In the genomic region with DNA sequence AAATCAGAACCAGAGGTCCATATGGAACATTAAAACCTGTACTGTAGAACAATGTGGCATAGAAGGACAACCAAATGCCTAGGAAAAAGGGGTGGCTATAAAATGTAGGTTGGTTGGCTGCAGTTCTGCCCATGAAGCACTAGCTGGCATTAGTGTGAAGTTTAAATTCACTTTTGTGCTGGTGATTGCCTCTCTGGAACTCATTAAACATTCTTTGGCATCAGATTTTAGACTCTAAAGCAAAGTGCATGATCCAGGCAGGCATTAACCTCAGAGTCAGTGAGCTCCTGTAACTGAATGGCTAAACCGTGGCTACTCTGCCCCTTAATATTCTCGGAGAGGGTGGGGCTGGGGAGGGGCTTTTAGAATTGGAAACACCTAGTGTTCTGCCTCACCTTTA, we compare ENCODE assay signal across 14 mouse cellular contexts.
A peak's percentile ranks its signal among the peaks of the same experiment; 100 is the strongest.
DNase-seq lines count a peak whose midpoint lies in the region; ATAC-seq and TF ChIP-seq lines count a peak whose summit lies in the region.
"Had no signal": no experiment of that assay in that cellular context is flagged by ENCODE, and none has a peak within 500 bp of the region (broad histone marks: within the 10 kb centered on the region; RNA-seq: fewer than 3 reads in every experiment).

No protein-coding gene starts in this region.

- peaks cover 4% of the 10 kb centered on the region; the same call in 1 of the 2 replicates for H3K36me3 ChIP-seq in forebrain, postnatal 0 days (ENCODE audit: insufficient read depth)
- no peaks in the 10 kb centered on the region for H3K36me3 ChIP-seq in thymus, adult 2 months (ENCODE audit: control insufficient read depth, insufficient read depth, low read length)
- H3K36me3 ChIP-seq: heart, embryonic 10.5 days; hindbrain, embryonic 10.5 days had no signal

- no peak for DNase-seq in layer of hippocampus, adult 2 months (ENCODE audit: low spot score in 2 of 2)
- no peak for DNase-seq in layer of hippocampus, adult 9-10 months (ENCODE audit: low spot score)
- DNase-seq in brain, embryonic 14.5 days (ENCODE audit: low read depth) = peak; percentile 35
- peak; percentile 22 for DNase-seq in forebrain, postnatal 0 days
- DNase-seq in kidney, postnatal 25 days = peak; percentile 51 to 65
- DNase-seq in thymus, adult 2 months = no peak
- no peak for DNase-seq in adipocyte (ENCODE audit: low spot score)
- DNase-seq: adrenal gland, adult 8-10 months; cerebellum, postnatal 36 days; gastrocnemius, postnatal 10 days; layer of hippocampus, adult 9-11 months; lung, embryonic 14.5 days had no signal

- TF ChIP-seq CTCF in layer of hippocampus, adult 2 months (conservative IDR thresholded peaks at IDR 0.05) = peak; percentile 63
- TF ChIP-seq CTCF in brain, embryonic 14.5 days (IDR thresholded peaks at IDR 0.05; ENCODE audit: borderline replicate concordance, extremely low read depth, insufficient read depth, insufficient read length) = peak; percentile 23; the same call in 1 of the 2 replicates
- TF ChIP-seq CTCF in forebrain, postnatal 0 days (IDR thresholded peaks at IDR 0.05; ENCODE audit: low read depth) = peak; percentile 56
- no peak for TF ChIP-seq CTCF in thymus, adult 2 months (IDR thresholded peaks at IDR 0.05; ENCODE audit: borderline replicate concordance, control insufficient read depth, extremely low read depth, insufficient read depth, low read length, poor library complexity)

- no peak overlapping the region for H3K9ac ChIP-seq in forebrain, postnatal 0 days
- H3K9ac ChIP-seq: lung, embryonic 14.5 days had no signal

- no peak overlapping the region for H3K4me2 ChIP-seq in forebrain, postnatal 0 days (ENCODE audit: low read depth)
- H3K4me2 ChIP-seq: lung, embryonic 14.5 days had no signal

- peak; percentile 45 for ATAC-seq in forebrain, postnatal 0 days

- H3K9me3 ChIP-seq in forebrain, postnatal 0 days (ENCODE audit: low read length) = no peaks in the 10 kb centered on the region
- H3K9me3 ChIP-seq: heart, embryonic 10.5 days; hindbrain, embryonic 10.5 days had no signal

- H3K4me3 ChIP-seq in layer of hippocampus, adult 2 months = no peak overlapping the region
- H3K4me3 ChIP-seq in forebrain, postnatal 0 days (ENCODE audit: low read depth, low read length) = no peak overlapping the region
- H3K4me3 ChIP-seq in thymus, adult 2 months (ENCODE audit: control insufficient read depth, insufficient read depth, low read length) = no peak overlapping the region
- H3K4me3 ChIP-seq: heart, embryonic 10.5 days; hindbrain, embryonic 10.5 days had no signal

- H3K27ac ChIP-seq in layer of hippocampus, adult 2 months = peak overlapping the region; percentile 46
- no peak overlapping the region; the same call in 1 of the 2 replicates for H3K27ac ChIP-seq in forebrain, postnatal 0 days (ENCODE audit: low read depth, low read length)
- H3K27ac ChIP-seq in thymus, adult 2 months (ENCODE audit: control insufficient read depth, insufficient read depth, low read length) = no peak overlapping the region
- H3K27ac ChIP-seq: heart, embryonic 10.5 days; hindbrain, embryonic 10.5 days had no signal

- no peaks in the 10 kb centered on the region for H3K4me1 ChIP-seq in forebrain, postnatal 0 days (ENCODE audit: insufficient read depth)
- no peaks in the 10 kb centered on the region for H3K4me1 ChIP-seq in thymus, adult 2 months (replicated peaks; ENCODE audit: control insufficient read depth, insufficient read depth, low read length)
- H3K4me1 ChIP-seq: heart, embryonic 10.5 days; hindbrain, embryonic 10.5 days had no signal

- WGBS in forebrain, postnatal 0 days = 52% methylated on average over 2 of the region's 2 CpGs
- WGBS in thymus, adult 2 months = 98% methylated on average over 2 of the region's 2 CpGs

- TF ChIP-seq POLR2A in brain, embryonic 14.5 days (IDR thresholded peaks at IDR 0.05; ENCODE audit: borderline replicate concordance, extremely low read depth, insufficient read depth, insufficient read length, poor library complexity, severe bottlenecking) = no peak
- TF ChIP-seq POLR2A in thymus, adult 2 months (IDR thresholded peaks at IDR 0.05; ENCODE audit: control insufficient read depth, extremely low read depth, insufficient read depth, low read length, poor library complexity) = no peak

- H3K27me3 ChIP-seq in forebrain, postnatal 0 days (ENCODE audit: insufficient read depth, low read length) = no peaks in the 10 kb centered on the region
- H3K27me3 ChIP-seq in thymus, adult 2 months (ENCODE audit: control insufficient read depth, insufficient read depth, low read length) = no peaks in the 10 kb centered on the region

Comparison
In these comparisons a context has a peak if more than half of its experiments do, and no peak if none do; other contexts are left out.
1. DNase-seq: peak in brain, embryonic 14.5 days (single experiment), forebrain, postnatal 0 days (single experiment) and kidney, postnatal 25 days (2 of 2); none in layer of hippocampus, adult 2 months (0 of 2), layer of hippocampus, adult 9-10 months (single experiment), thymus, adult 2 months (single experiment) and adipocyte (single experiment).